Mouse (Mus musculus) c-Kit-positive CD71-positive TER-119-negative erythroid progenitor cells, embryonic 14.5 days (primary cell): Measurements from ENCODE around the gene Msrb1.

Source experiments
- DNase-seq: peaks from one replicate; pipeline ENCODE4 v3.0.0-alpha.2; 2013; ENCODE audit warnings: low read depth

The Msrb1 gene

DNA sequence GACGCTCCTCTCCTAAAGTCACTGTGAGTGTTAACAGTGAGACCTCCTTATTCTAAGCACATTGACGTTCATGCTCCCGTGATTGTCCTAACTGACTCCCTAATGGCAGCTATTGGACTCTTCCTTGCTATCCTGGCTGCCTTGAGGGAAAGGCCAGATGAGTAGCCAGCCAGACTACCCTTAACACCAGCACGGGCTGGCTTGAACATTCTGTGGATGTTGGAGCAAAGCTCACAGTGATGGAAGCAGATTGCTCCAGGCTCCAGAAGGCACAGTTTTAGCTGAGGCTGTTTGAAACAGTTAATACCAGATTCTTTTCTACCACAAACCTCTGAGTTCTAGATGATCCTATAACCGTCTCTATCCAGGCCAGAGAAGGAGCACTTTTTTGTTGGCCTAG lies 7.5 kb downstream of the Msrb1 start:
- no peak for DNase-seq

DNA sequence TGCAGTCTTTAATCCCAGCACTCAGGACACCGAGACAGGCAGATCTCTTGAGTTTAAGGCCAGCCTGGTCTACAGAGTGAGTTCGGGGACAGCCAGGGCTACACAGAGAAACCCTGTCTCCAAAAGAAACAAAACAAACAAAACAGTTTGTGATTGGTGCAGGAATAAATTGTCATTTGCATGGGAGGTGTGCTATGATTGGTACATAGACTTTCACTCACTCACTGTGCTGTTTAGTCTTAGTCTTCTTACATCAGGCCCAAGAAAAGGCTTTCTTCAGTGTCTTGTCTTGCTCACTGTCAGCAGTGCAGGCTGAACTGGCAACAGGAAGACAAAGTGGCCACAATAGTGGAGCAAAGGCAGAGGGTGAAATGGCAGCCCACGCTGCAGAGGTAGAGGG lies 7.9 kb downstream of the Msrb1 start:
- no peak for DNase-seq

DNA sequence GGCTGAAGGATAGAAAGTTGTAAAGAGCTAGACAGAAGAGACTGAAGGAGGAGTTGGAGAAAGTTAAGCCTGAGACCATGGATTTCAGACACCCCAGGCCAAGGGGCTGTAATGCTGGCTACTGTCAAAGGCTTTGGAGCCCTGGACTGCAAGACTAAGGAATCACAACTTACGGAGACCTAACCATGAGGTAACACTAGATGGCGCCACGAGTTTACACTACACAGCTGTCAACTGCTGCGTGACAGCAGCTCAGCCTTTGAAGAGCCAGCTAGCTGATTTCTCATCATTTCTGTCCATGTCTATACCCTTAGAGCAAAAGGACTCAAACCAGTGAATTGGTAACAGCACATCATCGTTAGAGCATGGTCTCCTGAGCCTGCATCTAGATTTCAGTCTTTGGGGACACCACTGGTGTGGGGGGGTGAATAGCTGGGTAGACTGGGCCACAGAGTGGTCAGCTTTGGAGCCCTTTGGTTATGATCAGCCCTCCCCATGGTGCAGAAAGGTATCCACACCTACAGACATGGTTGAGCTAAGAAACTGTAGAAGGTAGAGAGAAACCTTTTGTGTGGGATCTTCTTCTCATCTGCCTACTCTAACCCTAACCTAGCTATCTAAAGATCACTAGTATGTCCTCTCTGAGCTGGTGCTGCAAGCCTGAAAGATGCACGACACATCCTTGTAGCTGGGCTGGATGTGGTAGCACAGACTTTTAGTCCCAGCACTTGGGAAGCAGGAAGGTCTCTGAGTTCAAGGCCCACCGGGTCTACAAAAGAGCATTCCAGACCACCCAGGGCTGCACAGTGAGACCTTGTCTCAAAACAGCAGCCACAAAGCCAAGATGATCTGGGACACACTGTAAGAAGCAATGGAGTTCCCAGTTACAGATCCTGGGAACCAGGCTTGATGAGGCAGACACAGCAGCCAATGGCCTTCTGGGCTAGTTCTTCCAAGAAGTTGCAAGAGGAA lies 9.4 kb downstream of the Msrb1 start:
- DNase-seq = peak; percentile 77

DNA sequence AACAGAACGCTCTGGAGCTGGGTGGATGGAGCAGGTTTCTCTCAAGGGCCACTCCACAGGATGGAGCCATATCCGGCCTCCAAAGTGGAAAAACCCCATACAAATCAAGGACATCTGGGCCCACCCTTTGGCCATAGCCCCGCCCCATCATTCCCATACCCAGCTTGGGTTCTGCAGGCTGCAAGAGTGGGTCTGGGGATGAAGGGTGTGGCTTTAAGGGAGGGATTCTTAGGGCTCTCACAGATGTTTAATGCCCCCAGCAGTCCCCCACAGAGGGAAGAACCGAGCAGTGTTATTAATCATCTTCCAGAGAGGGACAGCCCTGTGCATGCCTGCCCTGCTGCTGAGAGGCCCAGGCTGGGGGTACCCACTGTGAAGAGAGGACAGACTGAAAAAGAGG lies 10.5 kb downstream of the Msrb1 start:
- DNase-seq = no peak

DNA sequence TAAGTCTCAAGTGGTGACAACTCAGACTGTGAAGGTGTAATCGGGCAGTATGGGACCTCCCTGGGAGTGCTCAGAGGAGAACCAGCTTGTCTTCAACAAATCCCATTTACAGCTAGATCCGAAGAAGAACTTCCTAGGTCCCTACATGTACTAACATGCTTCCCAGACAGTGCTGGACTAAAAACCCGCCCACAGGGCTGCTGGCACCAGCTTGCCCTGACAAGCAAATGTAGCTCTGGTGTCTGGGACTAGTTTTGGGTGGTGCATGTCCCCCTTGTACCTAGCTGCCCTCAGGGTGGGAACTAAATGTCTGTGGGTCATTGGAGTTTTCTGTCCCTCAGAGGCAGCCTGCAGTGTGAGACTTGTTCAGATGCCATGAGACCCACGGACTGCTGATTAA lies 15.1 kb downstream of the Msrb1 start:
- no peak for DNase-seq

DNA sequence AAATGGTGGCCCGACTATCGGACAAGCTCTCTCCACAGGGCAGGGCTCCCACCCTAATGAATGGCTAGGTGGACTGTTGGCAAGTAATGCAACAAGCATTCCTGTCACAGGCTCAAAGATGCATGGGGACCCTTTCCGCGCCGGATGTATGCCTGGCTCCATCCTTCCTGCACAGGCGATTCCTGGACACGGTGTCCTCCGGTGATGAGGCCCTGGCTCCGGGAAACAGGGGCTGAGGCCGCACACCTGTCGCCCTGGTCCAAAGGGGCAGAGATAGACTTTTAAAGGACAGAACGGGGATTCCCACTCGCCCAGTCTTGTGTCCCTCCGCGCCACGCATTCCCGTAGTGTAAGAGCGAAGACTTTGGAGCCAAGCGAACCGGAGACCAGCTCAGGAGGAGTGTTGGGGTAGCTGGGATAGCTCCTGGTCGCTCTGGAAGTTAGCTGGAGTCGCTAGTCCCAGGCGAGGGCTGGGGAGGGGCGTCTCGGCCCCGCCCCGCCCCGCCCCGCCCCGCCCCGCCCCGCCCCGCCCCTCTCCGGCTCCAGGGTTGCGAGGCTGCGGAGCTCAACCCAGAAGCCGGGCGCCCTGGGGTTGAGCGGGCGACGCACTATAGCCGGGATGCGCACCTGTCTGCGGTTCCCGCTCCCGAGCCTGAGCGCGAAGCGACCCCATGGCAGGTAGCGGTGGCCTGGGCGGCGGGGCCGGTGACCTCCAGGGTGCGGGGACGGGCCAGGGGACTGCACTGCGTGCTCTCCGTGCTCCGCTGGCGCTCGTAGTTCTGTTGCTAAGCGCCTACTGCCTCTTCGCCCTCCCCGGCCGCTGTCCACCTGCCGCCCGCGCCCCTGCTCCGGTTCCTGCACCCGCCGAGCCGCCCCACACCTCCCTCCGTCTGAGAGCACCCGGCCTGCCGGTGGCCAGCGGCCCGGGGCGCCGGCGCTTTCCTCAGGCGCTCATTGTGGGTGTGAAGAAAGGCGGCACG lies 16.3 kb downstream of the Msrb1 start, which contains the start of gene Hs3st6:
Gene Hs3st6, plus strand, starts transcription at position 574 of the 980 bp plus-strand sequence.
- no peak for DNase-seq

DNA sequence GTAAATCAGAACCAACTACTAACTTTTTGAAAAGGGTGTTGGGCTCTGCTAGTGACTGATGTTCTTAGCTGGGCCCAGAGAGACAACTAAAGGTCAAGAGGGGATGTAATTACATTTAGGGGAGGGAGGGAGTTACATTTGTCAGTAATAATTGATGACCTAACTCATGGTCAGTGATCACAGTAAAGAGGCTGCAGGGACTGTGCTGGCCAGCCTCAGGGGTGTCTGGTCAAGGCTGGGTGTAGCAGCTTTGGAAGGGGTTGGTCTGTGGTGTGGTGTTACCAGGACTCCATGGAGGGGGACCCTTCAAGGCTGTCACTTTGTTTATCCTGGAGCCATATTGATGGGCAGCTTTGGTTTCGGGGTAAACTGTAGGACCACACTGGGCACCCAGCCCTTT lies 21.0 kb downstream of the Msrb1 start:
- DNase-seq = no peak

DNA sequence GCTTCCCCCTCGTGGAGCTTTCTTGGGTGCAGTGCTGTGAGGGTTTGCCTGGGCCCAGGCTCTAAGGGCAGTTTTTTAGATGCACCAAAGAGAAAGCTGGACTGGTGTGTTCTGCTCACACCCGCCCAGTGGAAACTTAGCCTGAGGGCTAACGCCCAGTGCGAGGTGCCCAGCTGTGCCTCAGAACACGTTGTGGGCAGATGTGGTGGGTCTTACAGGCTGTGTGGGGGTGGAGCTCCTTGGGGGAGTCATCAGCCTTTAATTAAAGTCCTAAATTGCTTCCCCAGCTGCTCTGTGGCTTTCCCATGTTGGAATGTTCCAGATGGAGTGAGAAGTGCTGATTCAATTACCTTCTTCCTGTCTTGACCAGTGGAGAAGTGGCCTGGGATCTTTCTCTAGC lies 24.7 kb downstream of the Msrb1 start:
- DNase-seq = no peak

DNA sequence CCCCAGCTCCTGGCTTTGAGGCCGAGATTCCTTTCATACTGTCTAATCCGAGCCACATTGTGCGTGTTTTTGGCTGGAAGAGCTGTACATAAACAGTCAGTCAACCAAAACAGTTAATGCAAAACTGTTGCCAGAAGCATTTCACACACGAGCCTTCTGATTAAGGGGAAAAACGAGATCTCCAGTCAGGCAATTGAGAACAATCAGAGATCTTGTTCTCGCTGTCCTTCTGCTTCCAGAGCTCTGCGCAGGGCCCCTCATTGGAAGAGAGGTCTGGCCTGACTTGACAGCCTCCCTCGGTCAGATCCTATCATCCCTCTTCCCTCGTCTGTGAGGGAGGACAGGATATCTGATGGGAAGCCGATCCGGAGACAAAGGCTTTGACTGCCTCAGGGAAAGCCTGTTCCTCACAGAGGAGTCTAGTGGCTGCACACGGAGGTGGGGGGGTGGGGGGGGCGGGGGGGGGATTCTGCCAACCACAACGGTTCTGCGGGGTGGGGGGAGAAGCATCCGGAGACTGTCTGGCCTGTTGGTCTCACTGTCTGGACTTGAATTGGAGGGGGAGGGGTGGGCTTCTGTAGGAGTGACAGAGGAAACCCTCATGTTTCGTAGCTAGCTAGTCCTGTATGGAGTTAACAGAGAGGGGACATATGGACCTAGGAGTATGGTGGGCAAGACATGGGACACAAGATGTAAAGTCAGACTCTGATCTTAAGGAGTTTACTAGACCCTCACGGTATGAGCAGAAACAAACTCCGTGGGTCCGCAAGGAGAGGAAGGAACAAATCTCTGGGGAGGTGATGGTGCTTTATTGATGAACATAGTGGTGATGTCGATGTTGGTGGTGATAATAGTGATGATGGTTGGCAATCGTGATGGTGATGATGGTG lies 28.8 kb downstream of the Msrb1 start:
- DNase-seq = no peak

DNA sequence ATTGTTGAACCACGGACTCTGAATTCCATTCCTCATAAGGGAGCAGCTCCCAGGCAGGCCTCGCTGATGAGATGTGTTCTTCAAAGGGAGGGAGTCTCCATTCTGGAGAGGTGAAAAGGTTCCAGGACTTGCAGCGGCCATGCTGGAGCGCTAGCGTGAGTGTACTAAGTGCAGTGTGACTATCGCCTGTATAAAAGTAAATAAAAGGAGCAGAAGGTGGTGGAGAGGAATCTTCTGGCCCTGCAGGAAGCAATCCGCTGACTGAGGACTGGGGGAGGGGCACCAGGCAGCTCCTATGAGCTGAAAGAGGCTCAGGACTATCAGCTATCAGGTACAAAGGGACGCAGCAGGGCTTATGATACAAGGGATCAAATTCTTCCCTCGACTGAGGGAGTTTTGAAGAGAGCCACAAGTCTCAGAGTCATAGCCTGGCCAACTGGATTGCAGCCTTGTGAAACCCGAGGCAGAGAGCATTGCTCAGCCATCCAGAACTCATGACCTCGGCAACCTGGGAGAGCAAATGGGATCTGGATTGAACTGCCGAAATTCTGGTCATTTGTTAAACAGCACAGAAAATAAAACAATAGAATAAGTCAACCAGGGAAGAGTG lies 29.9 kb downstream of the Msrb1 start:
- no peak for DNase-seq

DNA sequence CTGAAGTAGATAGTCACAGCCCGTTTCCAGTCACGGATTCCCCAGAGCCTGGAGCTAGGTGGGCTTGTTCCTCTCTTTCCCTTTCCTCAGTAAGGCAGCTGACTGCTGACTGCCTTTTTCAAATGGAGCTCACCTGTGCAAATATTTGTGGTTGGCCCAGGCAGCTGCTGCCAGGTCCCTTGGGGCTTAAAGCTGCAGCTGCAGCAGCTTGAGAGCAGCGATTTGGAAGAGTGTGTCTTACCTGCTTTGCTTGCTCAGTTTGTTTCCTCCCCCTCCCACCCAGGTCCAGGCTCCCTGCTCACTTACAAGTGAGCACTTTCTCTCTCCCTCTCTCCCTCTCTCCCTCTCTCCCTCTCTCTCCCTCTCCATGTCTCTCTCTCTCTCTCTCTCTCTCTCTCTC lies 32.7 kb downstream of the Msrb1 start:
- DNase-seq = no peak

DNA sequence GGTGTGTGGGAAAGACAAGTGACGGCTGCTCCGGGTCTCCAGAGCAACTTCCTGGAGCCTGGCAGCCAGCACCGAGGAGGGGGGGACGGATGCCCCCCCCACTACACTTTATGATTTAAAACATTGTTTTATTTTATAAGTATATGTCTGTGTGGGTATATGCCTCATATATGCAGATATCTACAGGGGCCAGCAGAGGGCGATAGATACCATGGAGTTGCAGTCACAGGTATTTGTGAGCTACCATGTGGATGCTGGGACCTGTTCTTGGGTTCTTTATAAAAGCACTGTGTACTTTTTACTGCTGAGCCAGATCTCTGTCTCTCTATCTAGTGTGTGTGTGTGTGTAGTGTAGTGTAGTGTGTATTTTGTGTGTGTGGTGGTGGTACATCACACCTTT lies 36.8 kb downstream of the Msrb1 start:
- no peak for DNase-seq

DNA sequence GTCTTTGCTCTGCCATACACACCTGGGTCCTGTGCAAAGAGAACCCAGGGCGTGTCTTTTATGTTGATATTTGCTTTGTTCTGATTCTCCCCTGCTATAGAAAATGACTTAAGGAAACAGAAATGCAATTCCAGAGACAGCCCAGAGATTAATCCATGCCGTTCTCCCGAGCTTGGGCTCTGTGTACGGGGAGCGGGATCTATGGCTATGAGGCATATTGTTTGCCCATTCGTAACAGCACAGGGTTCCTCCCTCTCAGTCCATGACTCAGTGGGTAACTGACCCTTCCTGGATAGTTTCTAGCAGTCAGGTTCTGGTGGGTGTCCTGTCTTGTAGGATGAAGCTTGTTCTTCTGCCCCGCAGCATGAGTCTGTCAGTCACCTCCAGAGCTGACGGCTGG lies 38.7 kb downstream of the Msrb1 start:
- DNase-seq = no peak

DNA sequence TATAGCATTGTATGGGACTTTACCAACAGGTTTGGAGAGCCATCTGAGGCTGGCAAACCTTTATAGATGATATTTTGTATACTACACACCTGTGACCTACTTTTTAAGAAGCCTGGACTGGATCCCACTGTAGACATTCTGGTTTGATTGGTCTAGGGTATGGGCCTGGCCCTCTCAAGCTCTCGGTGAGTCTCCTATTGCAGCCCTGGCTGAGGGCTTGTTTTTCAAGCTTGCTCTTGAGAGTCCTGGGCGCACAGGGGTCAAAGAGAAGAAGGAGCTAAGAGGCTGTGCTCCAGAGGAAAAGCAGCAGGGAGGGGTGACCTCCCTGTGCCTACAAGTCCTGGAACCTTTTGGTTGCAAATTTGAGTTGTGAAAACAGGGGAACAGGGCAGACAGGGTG lies 40.6 kb downstream of the Msrb1 start:
- no peak for DNase-seq

DNA sequence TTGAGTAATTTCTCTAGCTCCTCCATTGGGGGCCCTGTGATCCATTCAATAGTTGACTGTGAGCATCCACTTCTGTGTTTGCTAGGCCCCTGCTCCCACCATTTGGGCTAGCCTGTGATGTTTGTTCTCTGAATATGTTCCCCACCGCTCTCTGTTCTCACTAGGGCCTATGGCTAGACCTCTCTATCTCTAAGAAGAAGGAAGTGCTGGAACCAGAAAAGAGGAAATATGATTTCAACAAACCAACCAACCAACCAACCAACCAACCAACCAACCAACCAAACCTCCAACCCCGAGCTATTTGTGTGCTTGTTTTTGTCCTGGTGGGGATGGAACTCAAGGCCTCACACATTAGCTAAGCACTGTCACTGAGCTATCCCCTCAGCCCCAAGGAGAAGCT lies 44.4 kb downstream of the Msrb1 start:
- DNase-seq = no peak

DNA sequence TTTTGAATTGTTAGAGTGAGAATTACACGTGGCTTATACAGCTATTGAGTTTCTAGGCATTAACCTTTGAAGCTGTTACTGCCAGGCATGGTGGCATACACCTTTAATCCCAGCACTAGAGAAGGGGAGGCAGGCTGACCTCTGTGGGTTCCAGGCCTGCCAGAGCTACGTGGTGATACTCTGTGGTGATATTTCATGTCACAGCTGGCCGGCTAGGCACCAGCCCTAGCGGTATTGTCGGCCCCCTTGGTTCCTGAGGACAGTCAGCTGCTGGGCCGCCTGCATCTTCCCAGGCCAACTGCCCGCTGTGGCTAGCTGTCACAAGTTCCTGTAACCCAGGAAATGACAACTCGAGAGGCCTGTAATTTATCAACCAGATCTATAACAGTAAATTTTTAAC lies 55.7 kb downstream of the Msrb1 start:
- DNase-seq = no peak
